In genomic region chr4:42916617-42917401, GRCm38 (mm10) we compare ENCODE assay signal across 8 mouse cellular contexts. TPM values are rescaled to one million over a fixed set of nuclear protein-coding genes. Genes with fewer than 3 reads are reported as not detected.
DNase-seq lines count a peak whose midpoint lies in the region; ATAC-seq and TF ChIP-seq lines count a peak whose summit lies in the region.

Gene Phf24, plus strand, starts transcription at chr4:42916660.

- H3K36me3 ChIP-seq in kidney, adult 2 months (ENCODE audit: control insufficient read depth, insufficient read depth, low read length), result no peaks in the 10 kb centered on the region
- no peaks in the 10 kb centered on the region for H3K36me3 ChIP-seq in forebrain, embryonic 16.5 days (ENCODE audit: control insufficient read depth, insufficient read depth)
- no peaks in the 10 kb centered on the region for H3K36me3 ChIP-seq in kidney, embryonic 16.5 days (ENCODE audit: insufficient read depth, low read length)
- H3K36me3 ChIP-seq in liver, adult 2 months (ENCODE audit: control insufficient read depth, insufficient read depth, low read length), result no peaks in the 10 kb centered on the region
- no peaks in the 10 kb centered on the region for H3K36me3 ChIP-seq in neural tube, embryonic 13.5 days

- H3K4me2 ChIP-seq in forebrain, embryonic 16.5 days (ENCODE audit: low read length), result peak within 1 kb of the TSS; percentile 81
- H3K4me2 ChIP-seq in kidney, embryonic 16.5 days (replicated peaks; ENCODE audit: low read depth, low read length), result peak within 1 kb of the TSS; percentile 76
- H3K4me2 ChIP-seq in neural tube, embryonic 13.5 days, result peak within 1 kb of the TSS; percentile 73

- TF ChIP-seq CTCF in kidney, adult 2 months (conservative IDR thresholded peaks at IDR 0.05; ENCODE audit: insufficient read depth, insufficient read length, low read depth, low read length), result no peak
- TF ChIP-seq CTCF in liver, adult 2 months (IDR thresholded peaks at IDR 0.05; ENCODE audit: low read depth, low read length), result no peak

- TF ChIP-seq POLR2A in kidney, adult 2 months (IDR thresholded peaks at IDR 0.05; ENCODE audit: low read depth, low read length), result no peak
- TF ChIP-seq POLR2A in liver, adult 2 months (IDR thresholded peaks at IDR 0.05; ENCODE audit: extremely low read depth, insufficient read depth, low read length), result no peak

- H3K27me3 ChIP-seq in kidney, adult 2 months (replicated peaks; ENCODE audit: control insufficient read depth, insufficient read depth, low read length), result no peaks in the 10 kb centered on the region; the same call in 1 of the 2 replicates
- peaks cover 13% of the 10 kb centered on the region for H3K27me3 ChIP-seq in forebrain, embryonic 16.5 days (replicated peaks; ENCODE audit: control insufficient read depth, insufficient read depth, low read length)
- H3K27me3 ChIP-seq in kidney, embryonic 16.5 days (ENCODE audit: insufficient read depth, low read length), result peaks cover 59% of the 10 kb centered on the region
- H3K27me3 ChIP-seq in liver, adult 2 months (ENCODE audit: control insufficient read depth, insufficient read depth, low read length), result peaks cover 22% of the 10 kb centered on the region
- H3K27me3 ChIP-seq in neural tube, embryonic 13.5 days, result peaks cover 51% of the 10 kb centered on the region

- DNase-seq in kidney, adult 2 months, result peak; percentile 6
- DNase-seq in kidney, adult 11 months, result no peak
- peak; percentile 28 for DNase-seq in cerebellum, adult 11-12 months
- DNase-seq in liver, adult 2 months (ENCODE audit: extremely low read depth, low read depth, low spot score), result no peak
- DNase-seq in natural killer cell, adult 2 months (ENCODE audit: low spot score in 2 of 2), result no peak

- H3K79me2 ChIP-seq in liver, adult 2 months (ENCODE audit: control insufficient read depth, insufficient read depth, low read length), result no peaks in the 10 kb centered on the region

- H3K27ac ChIP-seq in kidney, adult 2 months (ENCODE audit: insufficient read depth, low read depth, low read length), result no peak within 1 kb of the TSS
- no peak within 1 kb of the TSS for H3K27ac ChIP-seq in forebrain, embryonic 16.5 days (ENCODE audit: low read length)
- no peak within 1 kb of the TSS for H3K27ac ChIP-seq in kidney, embryonic 16.5 days (ENCODE audit: low read length)
- no peak within 1 kb of the TSS for H3K27ac ChIP-seq in liver, adult 2 months (replicated peaks; ENCODE audit: insufficient read depth, low read depth, low read length)
- peak within 1 kb of the TSS; percentile 70 for H3K27ac ChIP-seq in neural tube, embryonic 13.5 days (replicated peaks)

- peak within 1 kb of the TSS; percentile 91 for H3K9ac ChIP-seq in forebrain, embryonic 16.5 days (replicated peaks; ENCODE audit: low read depth, low read length)
- peak within 1 kb of the TSS; percentile 60 for H3K9ac ChIP-seq in kidney, embryonic 16.5 days (replicated peaks; ENCODE audit: low read length)
- no peak within 1 kb of the TSS for H3K9ac ChIP-seq in liver, adult 2 months (ENCODE audit: low read depth, low read length)
- peak within 1 kb of the TSS; percentile 79 for H3K9ac ChIP-seq in neural tube, embryonic 13.5 days

- no peaks in the 10 kb centered on the region for H3K4me1 ChIP-seq in kidney, adult 2 months (ENCODE audit: control insufficient read depth, insufficient read depth, low read length)
- 0 out of 2 replicates have a peak, but pooled peaks cover 7% of the 10 kb centered on the region for H3K4me1 ChIP-seq in forebrain, embryonic 16.5 days (replicated peaks; ENCODE audit: control insufficient read depth, insufficient read depth, low read length)
- H3K4me1 ChIP-seq in kidney, embryonic 16.5 days (ENCODE audit: insufficient read depth, low read length), result 0 out of 2 replicates have a peak, but pooled peaks cover 7% of the 10 kb centered on the region
- no peaks in the 10 kb centered on the region for H3K4me1 ChIP-seq in liver, adult 2 months (ENCODE audit: control insufficient read depth, insufficient read depth, low read length)
- H3K4me1 ChIP-seq in neural tube, embryonic 13.5 days (replicated peaks), result peaks cover 35% of the 10 kb centered on the region

- ATAC-seq in forebrain, embryonic 16.5 days, result peak; percentile 80
- ATAC-seq in kidney, embryonic 16.5 days (ENCODE audit: low FRiP score, low TSS enrichment), result peak; percentile 85
- ATAC-seq in neural tube, embryonic 13.5 days (ENCODE audit: low read depth), result peak; percentile 87

- 7% methylated on average over 76 of the region's 90 CpGs for WGBS in kidney, adult 2 months
- under 1% methylated on average over 34 of the region's 90 CpGs for WGBS in forebrain, embryonic 16.5 days
- whole genome bisulfite sequencing in kidney, embryonic 16.5 days, result under 1% methylated on average over 38 of the region's 90 CpGs
- 8% methylated on average over 89 of the region's 90 CpGs for WGBS in liver, adult 2 months
- WGBS in neural tube, embryonic 13.5 days, result under 1% methylated on average over 62 of the region's 90 CpGs

- H3K4me3 ChIP-seq in kidney, adult 2 months (ENCODE audit: insufficient read depth, low read depth, low read length), result peak within 1 kb of the TSS; percentile 34; the same call in 1 of the 2 replicates
- peak within 1 kb of the TSS; percentile 77 for H3K4me3 ChIP-seq in forebrain, embryonic 16.5 days (replicated peaks; ENCODE audit: low read length)
- peak within 1 kb of the TSS; percentile 59 for H3K4me3 ChIP-seq in kidney, embryonic 16.5 days (ENCODE audit: low read length)
- H3K4me3 ChIP-seq in liver, adult 2 months (ENCODE audit: insufficient read depth, low read depth, low read length), result peak within 1 kb of the TSS; percentile 36; the same call in 1 of the 2 replicates
- H3K4me3 ChIP-seq in neural tube, embryonic 13.5 days, result peak within 1 kb of the TSS; percentile 63

- no peaks in the 10 kb centered on the region for H3K9me3 ChIP-seq in forebrain, embryonic 16.5 days (ENCODE audit: control insufficient read depth, low read length)
- no peaks in the 10 kb centered on the region for H3K9me3 ChIP-seq in kidney, embryonic 16.5 days (ENCODE audit: low read length)
- no peaks in the 10 kb centered on the region for H3K9me3 ChIP-seq in neural tube, embryonic 13.5 days

RNA-seq across cellular contexts. Expression of gene Phf24, which starts in this region (rescaled TPM):
- polyA plus RNA-seq in kidney, adult 2 months (2012; rRNA removed), result 1.1 TPM in 2 replicates
- 25.2 and 33.6 TPM in 2 replicates for polyA plus RNA-seq in forebrain, embryonic 16.5 days (2015; fragmentation: Nextera tagmentation; extraction: Ambion mirVana)
- polyA plus RNA-seq in kidney, embryonic 16.5 days (2015; fragmentation: Nextera tagmentation; extraction: Ambion mirVana), result 0.44 and 0.79 TPM in 2 replicates
- 0.18 and 0.20 TPM in 2 replicates for total RNA-seq in liver, adult 2 months (2014; rRNA removed)
- polyA plus RNA-seq in liver, adult 2 months (2012; rRNA removed), result 0.05 and 0.13 TPM in 2 replicates
- 20.1 and 27.6 TPM in 2 replicates for polyA plus RNA-seq in neural tube, embryonic 13.5 days (2015; fragmentation: Nextera tagmentation; extraction: Ambion mirVana)

Comparison
In these comparisons a context has a peak if more than half of its experiments do, and no peak if none do; other contexts are left out.
1. RNA of gene Phf24 (polyA plus RNA-seq): 25.2 to 33.6 TPM in forebrain, embryonic 16.5 days and 20.1 to 27.6 TPM in neural tube, embryonic 13.5 days; 1.1 TPM in kidney, adult 2 months, 0.44 to 0.79 TPM in kidney, embryonic 16.5 days and 0.05 to 0.13 TPM in liver, adult 2 months; every median in the first group is over 10 times any median in the second.
2. DNase-seq: peak in kidney, adult 2 months (single experiment) and cerebellum, adult 11-12 months (single experiment); none in kidney, adult 11 months (single experiment), liver, adult 2 months (single experiment) and natural killer cell, adult 2 months (0 of 2).
3. Peak in ATAC-seq, H3K4me3 ChIP-seq, H3K9ac ChIP-seq and H3K4me2 ChIP-seq in kidney, embryonic 16.5 days; RNA of the gene not detected or under 1 TPM.
4. Peak in every context shown above with its lines, with median percentiles within 50 percentile points of each other: H3K4me3 ChIP-seq, ATAC-seq and H3K4me2 ChIP-seq.